Mouse (Mus musculus): ENCODE measurements around the gene Naaladl1. TPM values are rescaled to one million over a fixed set of nuclear protein-coding genes. Genes with fewer than 3 reads are reported as not detected.

Naaladl1 gene
- total RNA-seq, 2 experiments from 2014 or later: not detected

- DNase-seq (ENCODE audit: low spot score in 2 of 2): no peak
These were observed 23.4 kb upstream of the Naaladl1 start, which contains the start of gene Gm28374 for GRCm38 (mm10) chr19:6082156-6082555. TSS of gene Gm28374 (minus strand) at chr19:6082256.

DNA sequence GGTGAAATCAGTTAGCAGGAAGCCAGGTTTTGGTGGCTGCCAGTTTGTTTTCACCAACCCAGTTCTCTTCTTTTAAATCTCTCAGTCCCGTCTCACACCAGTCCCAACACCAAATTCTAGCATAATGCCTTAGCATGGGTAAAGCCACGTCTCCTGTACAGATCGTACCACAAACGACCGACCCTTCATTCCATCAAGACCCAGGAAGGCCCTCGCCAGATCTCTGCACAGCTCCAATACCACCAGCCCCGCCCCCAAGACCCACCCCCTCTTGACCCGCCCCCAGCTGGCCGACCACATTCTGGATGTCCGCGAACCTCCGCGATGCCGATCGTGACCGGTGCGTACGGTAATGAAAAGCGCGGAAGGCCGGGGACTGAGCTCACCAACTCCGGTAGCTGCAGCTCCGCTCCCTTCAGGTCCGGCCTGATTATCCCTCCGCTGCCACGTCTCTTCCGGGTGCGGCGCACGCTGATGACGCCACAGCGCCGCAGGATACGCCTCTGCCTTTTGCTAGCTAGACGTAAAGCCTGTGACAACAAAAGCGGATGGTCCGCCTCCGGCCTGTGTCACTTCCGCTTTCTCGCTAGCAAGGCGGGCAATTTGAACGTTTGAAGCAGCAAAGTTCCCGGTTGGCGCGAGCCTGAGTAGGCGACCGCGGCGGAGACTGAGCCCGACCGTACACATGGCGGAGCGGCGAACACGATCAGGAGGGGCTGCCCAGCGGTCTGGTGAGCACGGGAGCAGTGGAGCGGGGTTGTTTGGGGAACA is 20.9 kb upstream of the Naaladl1 start, which contains the start of the genes Zfpl1 and Cdca5:
TSS of gene Zfpl1 (minus strand) at position 479 of the 771 bp plus-strand sequence.
TSS of gene Cdca5 (plus strand) at position 506 of the 771 bp plus-strand sequence.
- DNase-seq (ENCODE audit: low spot score in 2 of 2): peak; percentile 91 to 98

- no peak for DNase-seq (ENCODE audit: low spot score in 2 of 2)
These were observed 20.1 kb upstream of the Naaladl1 start for GRCm38 (mm10) chr19:6085417-6085879.

GRCm38 (mm10) chr19:6088841-6089240 is 16.7 kb upstream of the Naaladl1 start:
- DNase-seq (ENCODE audit: low spot score in 2 of 2): no peak

- DNase-seq (ENCODE audit: low spot score in 2 of 2): no peak
These were observed 11.5 kb upstream of the Naaladl1 start, which contains the start of gene AC131692.1 for GRCm38 (mm10) chr19:6094119-6094518. TSS of gene AC131692.1 (plus strand) at chr19:6094419.

DNA sequence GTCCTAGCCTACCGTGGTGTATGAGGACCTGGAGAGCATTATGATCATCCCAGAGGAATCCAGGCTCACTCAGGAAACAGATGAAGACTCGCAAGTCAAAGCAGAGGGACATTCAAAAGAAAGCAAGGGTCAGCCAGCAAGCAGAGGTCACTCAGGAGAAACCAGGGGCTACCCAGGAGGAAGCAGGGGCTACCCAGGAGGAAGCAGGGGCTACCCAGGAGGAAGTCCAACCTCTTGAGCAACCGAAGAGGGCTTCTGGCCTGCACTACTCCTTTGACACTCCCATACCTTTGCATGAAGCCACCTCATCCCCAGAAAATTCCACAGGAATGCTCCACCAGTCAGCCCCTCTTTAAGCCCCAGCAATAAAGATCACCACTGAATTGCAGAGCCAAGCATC is 7.7 kb upstream of the Naaladl1 start:
- DNase-seq (ENCODE audit: low spot score in 2 of 2): no peak

DNA sequence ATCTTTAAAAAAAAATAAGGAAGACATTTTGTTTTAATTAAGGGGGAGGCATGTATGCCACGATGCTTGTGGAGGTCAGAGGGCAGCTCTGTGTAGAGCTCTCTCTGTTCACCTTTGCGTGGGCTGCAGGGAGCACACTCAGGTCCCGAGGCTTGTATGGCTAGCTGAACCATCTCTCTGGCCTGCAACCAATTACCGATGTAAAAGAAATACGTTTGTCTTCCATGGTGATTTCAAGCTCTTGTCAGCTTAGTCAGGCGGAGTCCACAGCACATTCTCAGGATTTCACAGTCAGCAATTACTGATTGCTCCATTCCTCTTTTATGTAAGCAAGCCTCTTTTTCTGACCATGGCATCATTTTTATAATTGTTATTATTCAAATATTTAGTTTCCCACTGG is 4.4 kb upstream of the Naaladl1 start:
- DNase-seq (ENCODE audit: low spot score in 2 of 2): no peak

DNA sequence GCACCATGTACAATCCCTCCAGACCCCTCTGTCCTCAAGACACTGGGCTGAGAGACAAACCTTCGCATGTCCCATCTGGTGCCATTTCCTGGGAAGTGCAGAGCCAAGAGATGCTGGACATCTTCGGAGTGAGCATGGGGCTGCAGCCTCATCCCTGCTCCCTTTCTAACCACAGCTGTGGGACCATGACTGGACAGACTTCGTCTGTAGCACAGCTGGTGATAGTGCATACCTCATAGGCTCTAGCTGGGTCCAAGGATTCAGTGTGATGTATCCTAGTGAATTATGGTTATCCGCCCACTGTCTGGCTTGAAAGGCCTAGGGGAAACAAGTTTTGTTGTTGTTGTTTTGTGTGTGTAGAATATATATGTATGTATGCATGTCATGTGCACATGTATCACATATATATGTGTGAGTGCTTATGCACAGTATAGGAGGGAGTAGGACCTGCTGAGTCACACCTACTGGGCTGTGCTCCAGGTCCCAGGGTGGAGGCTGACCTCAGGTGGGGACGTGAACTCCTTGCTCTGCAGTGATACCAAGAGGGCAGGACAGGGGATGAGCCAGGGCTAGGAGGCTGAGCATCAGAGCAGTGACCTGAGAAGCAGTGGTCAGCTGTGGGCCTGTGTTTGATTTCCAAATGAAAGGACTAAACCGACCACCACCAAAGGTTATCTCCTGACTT is 3.3 kb upstream of the Naaladl1 start:
- DNase-seq (ENCODE audit: low spot score in 2 of 2): no peak

DNA sequence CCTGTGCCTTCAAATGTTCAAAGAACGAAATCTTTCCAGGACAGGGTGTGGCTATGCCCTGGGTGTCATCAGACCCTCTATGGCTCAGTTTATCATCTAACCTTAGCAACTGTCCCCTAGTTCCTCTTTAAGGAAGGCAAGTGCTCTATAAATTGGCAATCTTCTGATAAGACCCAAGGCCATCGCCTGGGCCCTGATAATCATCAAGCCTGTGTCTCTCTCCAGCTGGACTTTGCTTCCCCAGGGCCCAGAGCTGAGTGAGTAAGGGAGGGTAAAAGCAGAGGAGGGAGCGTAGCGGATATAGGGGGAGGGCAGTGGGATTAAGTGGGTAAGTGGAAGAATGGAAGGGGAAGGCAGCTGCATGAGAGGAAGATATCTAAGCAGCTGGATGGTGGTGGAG is 1.1 kb upstream of the Naaladl1 start:
- no peak for DNase-seq (ENCODE audit: low spot score in 2 of 2)

- DNase-seq (ENCODE audit: low spot score in 2 of 2): no peak
These were observed 7.5 kb downstream of the Naaladl1 start for GRCm38 (mm10) chr19:6113116-6113515.

GRCm38 (mm10) chr19:6116113-6116850 is 10.7 kb downstream of the Naaladl1 start:
- DNase-seq (ENCODE audit: low spot score in 2 of 2): no peak

- no peak for DNase-seq (ENCODE audit: low spot score in 2 of 2)
These were observed 11.9 kb downstream of the Naaladl1 start for GRCm38 (mm10) chr19:6117346-6117985.

DNA sequence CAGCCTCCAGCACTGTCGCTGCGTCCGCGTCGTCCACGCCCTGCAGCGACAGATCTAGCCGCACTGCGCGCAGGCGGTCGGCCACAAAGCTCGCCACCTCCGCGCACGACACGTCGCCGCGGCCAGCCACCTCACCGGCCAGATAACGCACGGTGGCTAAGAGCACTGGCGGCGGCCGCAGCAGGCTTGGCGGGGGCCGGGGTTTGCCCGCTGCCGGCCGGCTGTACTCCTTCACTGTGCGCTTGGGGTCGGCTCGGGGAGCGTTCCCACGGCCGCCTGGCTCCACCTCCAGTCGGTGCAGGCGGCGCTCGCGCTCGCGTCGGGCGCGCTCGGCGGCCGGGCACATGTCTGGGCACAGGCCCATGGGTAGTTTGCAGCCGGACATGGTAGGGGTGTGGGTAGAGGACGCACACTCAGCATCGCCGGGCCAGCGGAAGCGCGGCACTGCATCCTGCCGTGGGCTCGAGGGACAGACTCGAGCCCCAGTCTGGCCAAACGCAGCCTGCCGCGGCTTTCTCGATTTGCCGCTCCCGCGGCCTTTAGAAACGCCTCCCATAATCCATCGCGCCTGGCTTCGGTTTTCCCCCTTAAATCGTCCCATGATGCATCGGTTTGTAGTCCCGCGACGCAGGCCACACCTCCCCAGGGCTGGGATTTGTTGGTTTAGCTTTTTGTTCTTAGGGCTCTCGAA is 12.5 kb downstream of the Naaladl1 start, which contains the start of gene Sac3d1:
TSS of gene Sac3d1 (minus strand) at position 665 of the 691 bp plus-strand sequence.
- DNase-seq (ENCODE audit: low spot score in 2 of 2): peak; percentile 89 to 93

DNA sequence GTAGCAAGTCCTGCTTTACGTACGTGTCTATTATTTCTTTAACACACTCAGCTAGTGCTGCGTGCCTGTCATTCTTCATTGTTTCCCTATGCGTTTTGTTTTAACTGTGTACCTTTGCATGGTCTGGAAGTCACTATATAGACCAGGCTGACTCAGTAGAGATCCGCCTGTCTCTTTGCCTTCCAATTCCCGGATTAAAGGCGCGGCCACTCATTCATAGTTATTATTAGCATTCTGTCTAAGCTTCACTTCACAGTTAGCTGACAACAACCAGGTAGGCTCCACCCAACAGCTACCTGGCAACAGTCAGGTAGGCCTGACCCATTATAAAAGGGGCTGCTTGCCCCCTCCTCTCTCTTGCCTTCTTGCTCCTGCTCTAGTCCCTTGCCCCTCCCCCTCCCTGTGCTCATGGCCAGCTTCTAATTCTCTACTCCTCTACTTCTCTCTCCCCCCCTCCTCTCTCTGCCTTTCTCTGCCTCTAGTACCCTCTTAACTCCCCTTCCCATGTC is 13.1 kb downstream of the Naaladl1 start:
- DNase-seq (ENCODE audit: low spot score in 2 of 2): no peak

- DNase-seq (ENCODE audit: low spot score in 2 of 2): no peak
These were observed 16.2 kb downstream of the Naaladl1 start for GRCm38 (mm10) chr19:6121761-6122160.

- no peak for DNase-seq (ENCODE audit: low spot score in 2 of 2)
These were observed 17.7 kb downstream of the Naaladl1 start for GRCm38 (mm10) chr19:6123330-6123729.

- DNase-seq (ENCODE audit: low spot score in 2 of 2): no peak
These were observed 19.3 kb downstream of the Naaladl1 start for GRCm38 (mm10) chr19:6124898-6125297.

- DNase-seq (ENCODE audit: low spot score in 2 of 2): no peak
These were observed 20.7 kb downstream of the Naaladl1 start for GRCm38 (mm10) chr19:6126289-6126688.

GRCm38 (mm10) chr19:6126789-6127580 is 21.4 kb downstream of the Naaladl1 start:
- no peak for DNase-seq (ENCODE audit: low spot score in 2 of 2)
